Mouse (Mus musculus): ENCODE results near the gene Acot8.

The Acot8 gene

GRCm38 (mm10) chr2:164748991-164749390 is 55.7 kb downstream of the Acot8 start:
- DNase-seq: no peak

- no peak for DNase-seq
Measured at GRCm38 (mm10) chr2:164748191-164748590, 56.5 kb downstream of the Acot8 start.

- no peak for DNase-seq
Measured at GRCm38 (mm10) chr2:164746693-164747092, 58.0 kb downstream of the Acot8 start.

- peak; percentile 87 to 95 for DNase-seq
Measured at GRCm38 (mm10) chr2:164745843-164746479, 58.7 kb downstream of the Acot8 start, which contains the start of the genes Wfdc3 and Dnttip1. Gene Wfdc3, minus strand, starts transcription at chr2:164745931. Gene Dnttip1, plus strand, starts transcription at chr2:164745983.

GRCm38 (mm10) chr2:164744987-164745386 is 59.7 kb downstream of the Acot8 start:
- DNase-seq: no peak
